Mouse (Mus musculus): ENCODE results near the gene 2510039O18Rik. TPM values are rescaled to one million over a fixed set of nuclear protein-coding genes. Genes with fewer than 3 reads are reported as not detected.

The 2510039O18Rik gene
- total RNA-seq (2017) = 25.0 and 31.0 TPM in 2 replicates

- peak; percentile 73 to 78 for ATAC-seq (replicated peaks in 1 of 2; ENCODE audit: insufficient read depth in 1 of 2, low FRiP score in 2 of 2, low TSS enrichment in 1 of 2, low read depth in 1 of 2, poor library complexity in 2 of 2, severe bottlenecking in 2 of 2)
Measured at GRCm38 (mm10) chr4:147940576-147941044, at the start of gene 2510039O18Rik. Gene 2510039O18Rik, plus strand, starts transcription at chr4:147940895.

GRCm38 (mm10) chr4:147895815-147896330 is 44.8 kb upstream of the 2510039O18Rik start:
- peak; percentile 44 to 55 for ATAC-seq (replicated peaks in 1 of 2; ENCODE audit: insufficient read depth in 1 of 2, low FRiP score in 2 of 2, low TSS enrichment in 1 of 2, low read depth in 1 of 2, poor library complexity in 2 of 2, severe bottlenecking in 2 of 2)

- peak; percentile 30 to 34 for ATAC-seq (replicated peaks in 1 of 2; ENCODE audit: insufficient read depth in 1 of 2, low FRiP score in 2 of 2, low TSS enrichment in 1 of 2, low read depth in 1 of 2, poor library complexity in 2 of 2, severe bottlenecking in 2 of 2)
Measured at GRCm38 (mm10) chr4:147896411-147896810, 44.3 kb upstream of the 2510039O18Rik start.

GRCm38 (mm10) chr4:147897348-147897747 is 43.3 kb upstream of the 2510039O18Rik start:
- no peak for ATAC-seq (replicated peaks in 1 of 2; ENCODE audit: insufficient read depth in 1 of 2, low FRiP score in 2 of 2, low TSS enrichment in 1 of 2, low read depth in 1 of 2, poor library complexity in 2 of 2, severe bottlenecking in 2 of 2)

GRCm38 (mm10) chr4:147900452-147900851 is 40.2 kb upstream of the 2510039O18Rik start:
- ATAC-seq (replicated peaks in 1 of 2; ENCODE audit: insufficient read depth in 1 of 2, low FRiP score in 2 of 2, low TSS enrichment in 1 of 2, low read depth in 1 of 2, poor library complexity in 2 of 2, severe bottlenecking in 2 of 2) = no peak

- ATAC-seq (replicated peaks in 1 of 2; ENCODE audit: insufficient read depth in 1 of 2, low FRiP score in 2 of 2, low TSS enrichment in 1 of 2, low read depth in 1 of 2, poor library complexity in 2 of 2, severe bottlenecking in 2 of 2) = no peak
Measured at GRCm38 (mm10) chr4:147902906-147903500, 37.7 kb upstream of the 2510039O18Rik start.

GRCm38 (mm10) chr4:147903601-147904000 is 37.1 kb upstream of the 2510039O18Rik start:
- no peak for ATAC-seq (replicated peaks in 1 of 2; ENCODE audit: insufficient read depth in 1 of 2, low FRiP score in 2 of 2, low TSS enrichment in 1 of 2, low read depth in 1 of 2, poor library complexity in 2 of 2, severe bottlenecking in 2 of 2)

- peak; percentile 91 to 93 for ATAC-seq (replicated peaks in 1 of 2; ENCODE audit: insufficient read depth in 1 of 2, low FRiP score in 2 of 2, low TSS enrichment in 1 of 2, low read depth in 1 of 2, poor library complexity in 2 of 2, severe bottlenecking in 2 of 2)
Measured at GRCm38 (mm10) chr4:147904313-147905089, 36.2 kb upstream of the 2510039O18Rik start, which contains the start of gene Mfn2. Gene Mfn2, minus strand, starts transcription at chr4:147904704.

- peak in 1 of 2 experiments; percentile 8; a peak in 1 of 4 replicates for ATAC-seq (replicated peaks in 1 of 2; ENCODE audit: insufficient read depth in 1 of 2, low FRiP score in 2 of 2, low TSS enrichment in 1 of 2, low read depth in 1 of 2, poor library complexity in 2 of 2, severe bottlenecking in 2 of 2)
Measured at GRCm38 (mm10) chr4:147905090-147905659, 35.5 kb upstream of the 2510039O18Rik start.

GRCm38 (mm10) chr4:147906230-147906629 is 34.5 kb upstream of the 2510039O18Rik start:
- ATAC-seq (replicated peaks in 1 of 2; ENCODE audit: insufficient read depth in 1 of 2, low FRiP score in 2 of 2, low TSS enrichment in 1 of 2, low read depth in 1 of 2, poor library complexity in 2 of 2, severe bottlenecking in 2 of 2) = no peak

GRCm38 (mm10) chr4:147909486-147909885 is 31.2 kb upstream of the 2510039O18Rik start:
- no peak for ATAC-seq (replicated peaks in 1 of 2; ENCODE audit: insufficient read depth in 1 of 2, low FRiP score in 2 of 2, low TSS enrichment in 1 of 2, low read depth in 1 of 2, poor library complexity in 2 of 2, severe bottlenecking in 2 of 2)

GRCm38 (mm10) chr4:147918459-147919121 is 22.1 kb upstream of the 2510039O18Rik start:
- peak; percentile 74 to 89 for ATAC-seq (replicated peaks in 1 of 2; ENCODE audit: insufficient read depth in 1 of 2, low FRiP score in 2 of 2, low TSS enrichment in 1 of 2, low read depth in 1 of 2, poor library complexity in 2 of 2, severe bottlenecking in 2 of 2)

GRCm38 (mm10) chr4:147920973-147921372 is 19.7 kb upstream of the 2510039O18Rik start:
- ATAC-seq (replicated peaks in 1 of 2; ENCODE audit: insufficient read depth in 1 of 2, low FRiP score in 2 of 2, low TSS enrichment in 1 of 2, low read depth in 1 of 2, poor library complexity in 2 of 2, severe bottlenecking in 2 of 2) = no peak

GRCm38 (mm10) chr4:147922341-147922740 is 18.4 kb upstream of the 2510039O18Rik start:
- ATAC-seq (replicated peaks in 1 of 2; ENCODE audit: insufficient read depth in 1 of 2, low FRiP score in 2 of 2, low TSS enrichment in 1 of 2, low read depth in 1 of 2, poor library complexity in 2 of 2, severe bottlenecking in 2 of 2) = no peak

GRCm38 (mm10) chr4:147927705-147928104 is 13.0 kb upstream of the 2510039O18Rik start:
- no peak; a peak in 1 of 4 replicates for ATAC-seq (replicated peaks in 1 of 2; ENCODE audit: insufficient read depth in 1 of 2, low FRiP score in 2 of 2, low TSS enrichment in 1 of 2, low read depth in 1 of 2, poor library complexity in 2 of 2, severe bottlenecking in 2 of 2)

GRCm38 (mm10) chr4:147928136-147928535 is 12.6 kb upstream of the 2510039O18Rik start:
- ATAC-seq (replicated peaks in 1 of 2; ENCODE audit: insufficient read depth in 1 of 2, low FRiP score in 2 of 2, low TSS enrichment in 1 of 2, low read depth in 1 of 2, poor library complexity in 2 of 2, severe bottlenecking in 2 of 2) = no peak; a peak in 1 of 4 replicates

GRCm38 (mm10) chr4:147928540-147928939 is 12.2 kb upstream of the 2510039O18Rik start:
- no peak; a peak in 1 of 4 replicates for ATAC-seq (replicated peaks in 1 of 2; ENCODE audit: insufficient read depth in 1 of 2, low FRiP score in 2 of 2, low TSS enrichment in 1 of 2, low read depth in 1 of 2, poor library complexity in 2 of 2, severe bottlenecking in 2 of 2)

All from hematopoietic stem cell, adult 5-6 weeks (primary cell).